Mouse (Mus musculus) kidney, postnatal 25 days (tissue): ENCODE data around the gene 2300009A05Rik.

Source experiments
- DNase-seq, 2 experiments: peaks; one replicate each; pipeline ENCODE4 v3.0.0; 2021; ENCODE audit warnings: mixed read lengths in 2 of 2

The 2300009A05Rik gene

GRCm38 (mm10) chr9:63346029-63346428 lies 53.0 kb downstream of the 2300009A05Rik start:
- no peak for DNase-seq
